Mouse (Mus musculus): Measurements from ENCODE around the gene Tnik. TPM values are rescaled to one million over a fixed set of nuclear protein-coding genes. Genes with fewer than 3 reads are reported as not detected.

Tnik gene
- polyA plus RNA-seq, 1 experiment from 2014 or later = 14.7 TPM

DNA sequence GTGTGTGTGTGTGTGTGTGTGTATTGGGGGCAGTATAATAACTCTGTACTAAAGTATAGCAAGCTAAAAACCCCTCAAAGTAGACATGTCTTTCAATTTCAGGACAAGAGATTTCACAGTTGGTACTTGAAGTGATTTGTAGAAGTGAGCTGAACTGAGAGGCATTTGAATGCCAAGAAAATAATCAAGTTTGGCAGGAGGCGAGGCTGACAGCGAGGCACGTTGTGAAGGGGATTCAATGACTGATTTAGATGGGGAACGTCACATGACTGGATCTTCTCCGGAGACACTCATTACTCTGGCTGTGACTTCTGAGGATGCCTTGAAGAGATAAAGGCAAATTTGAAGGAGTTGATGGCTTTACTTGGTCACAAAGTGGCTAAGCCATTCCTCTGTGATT is 69.3 kb downstream of the Tnik start:
- Histone ChIP-seq H3K4me3 (replicated peaks) (no peak overlapping the region), H3K36me3 (no peaks in the 10 kb centered on the region), H3K27me3 (replicated peaks) (no peaks in the 10 kb centered on the region), H3K4me1 (no peaks in the 10 kb centered on the region), H3K9ac (no peak overlapping the region), H3K4me2 (no peak overlapping the region), H3K9me3 (no peaks in the 10 kb centered on the region), H3K27ac (no peak overlapping the region)
- WGBS = 70% methylated on average over 5 of the region's 5 CpGs
- no peak for ATAC-seq (ENCODE audit: insufficient read depth, low FRiP score, low read depth)

DNA sequence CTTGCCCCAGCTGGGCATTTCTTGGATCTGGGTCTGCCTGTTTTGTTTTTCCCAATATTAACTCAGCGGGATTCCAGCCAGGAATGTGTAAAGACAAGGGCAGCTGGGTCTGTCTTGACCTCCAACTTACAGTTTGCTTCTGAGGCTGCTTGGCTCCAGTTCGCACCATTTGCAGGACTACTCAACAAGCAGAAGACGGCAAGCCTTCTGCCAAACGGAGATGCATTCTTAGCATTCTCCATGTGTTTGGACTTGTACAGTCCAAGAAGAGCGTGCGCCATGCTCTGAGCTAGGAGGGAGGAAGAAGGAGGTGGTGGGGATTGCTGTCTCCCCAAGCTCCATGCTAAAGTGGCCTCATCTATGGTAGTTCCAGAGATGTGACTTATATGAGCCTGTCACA is 70.9 kb downstream of the Tnik start:
- Histone ChIP-seq H3K4me3 (replicated peaks) (no peak overlapping the region), H3K9ac (no peak overlapping the region), H3K36me3 (no peaks in the 10 kb centered on the region), H3K4me2 (no peak overlapping the region), H3K27ac (no peak overlapping the region), H3K9me3 (no peaks in the 10 kb centered on the region), H3K4me1 (no peaks in the 10 kb centered on the region), H3K27me3 (replicated peaks) (no peaks in the 10 kb centered on the region)
- no peak; the same call in 1 of the 2 replicates for ATAC-seq (ENCODE audit: insufficient read depth, low FRiP score, low read depth)
- WGBS = 54% methylated on average over 6 of the region's 6 CpGs

DNA sequence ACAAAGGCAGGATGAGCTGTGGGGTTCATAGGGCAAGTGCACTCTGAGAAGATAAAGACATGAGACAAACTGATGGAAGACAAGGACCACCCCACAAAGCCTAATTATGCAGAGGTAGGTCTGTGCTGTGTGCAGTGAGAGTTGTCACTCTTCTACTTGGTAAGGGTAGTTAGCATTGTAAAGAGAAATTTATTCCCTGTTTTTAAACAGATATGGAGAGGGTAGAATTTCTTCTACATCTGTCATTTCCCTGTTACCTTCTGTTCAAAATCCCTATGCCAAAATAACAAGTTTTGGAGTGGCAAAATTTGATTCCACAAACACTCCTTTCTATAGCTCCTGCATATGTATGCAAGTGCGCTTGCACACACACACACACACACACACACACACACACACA is 71.5 kb downstream of the Tnik start:
- Histone ChIP-seq H3K4me3 (replicated peaks) (no peak overlapping the region), H3K9me3 (no peaks in the 10 kb centered on the region), H3K27ac (no peak overlapping the region), H3K27me3 (replicated peaks) (no peaks in the 10 kb centered on the region), H3K4me2 (no peak overlapping the region), H3K4me1 (no peaks in the 10 kb centered on the region), H3K9ac (no peak overlapping the region), H3K36me3 (no peaks in the 10 kb centered on the region)
- WGBS = 84% methylated on average over 1 of the region's 1 CpGs
- no peak for ATAC-seq (ENCODE audit: insufficient read depth, low FRiP score, low read depth)

DNA sequence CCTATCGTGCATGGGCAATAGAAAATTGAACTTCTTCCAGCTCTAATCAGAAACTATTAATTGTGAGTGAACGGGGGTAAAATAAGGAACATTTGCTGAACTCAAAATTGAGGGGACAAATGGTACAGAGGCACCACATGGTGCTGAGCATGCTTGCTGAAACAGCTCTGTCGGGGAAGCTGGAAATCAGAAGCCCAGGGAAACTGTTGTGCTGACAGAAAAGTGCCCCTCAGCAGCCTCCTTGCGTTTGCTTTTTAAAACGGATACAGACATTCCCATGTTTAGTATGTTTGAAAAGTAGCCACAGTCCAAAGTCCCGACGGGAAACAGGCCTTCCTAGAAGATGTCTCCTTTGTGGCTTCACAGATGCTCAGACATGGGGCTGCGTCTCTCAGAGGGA is 77.1 kb downstream of the Tnik start:
- no peaks in the 10 kb centered on the region for H3K9me3 ChIP-seq
- H3K4me1 ChIP-seq = no peaks in the 10 kb centered on the region
- no peaks in the 10 kb centered on the region for H3K27me3 ChIP-seq (replicated peaks)
- H3K36me3 ChIP-seq = no peaks in the 10 kb centered on the region
- no peak overlapping the region for H3K4me3 ChIP-seq (replicated peaks)
- no peak for ATAC-seq (ENCODE audit: insufficient read depth, low FRiP score, low read depth)
- 44% methylated on average over 8 of the region's 8 CpGs for WGBS
- no peak overlapping the region for H3K4me2 ChIP-seq
- no peak overlapping the region for H3K9ac ChIP-seq
- H3K27ac ChIP-seq = no peak overlapping the region

- H3K4me3 ChIP-seq (replicated peaks) = no peak overlapping the region
- H3K4me1 ChIP-seq = no peaks in the 10 kb centered on the region
- H3K27me3 ChIP-seq (replicated peaks) = no peaks in the 10 kb centered on the region
- H3K9ac ChIP-seq = no peak overlapping the region
- WGBS = 91% methylated on average over 3 of the region's 3 CpGs
- no peak overlapping the region for H3K27ac ChIP-seq
- H3K4me2 ChIP-seq = no peak overlapping the region
- no peak for ATAC-seq (ENCODE audit: insufficient read depth, low FRiP score, low read depth)
- H3K36me3 ChIP-seq = no peaks in the 10 kb centered on the region
- no peaks in the 10 kb centered on the region for H3K9me3 ChIP-seq
Observed at GRCm38 (mm10) chr3:28343204-28343603, 80.2 kb downstream of the Tnik start.

DNA sequence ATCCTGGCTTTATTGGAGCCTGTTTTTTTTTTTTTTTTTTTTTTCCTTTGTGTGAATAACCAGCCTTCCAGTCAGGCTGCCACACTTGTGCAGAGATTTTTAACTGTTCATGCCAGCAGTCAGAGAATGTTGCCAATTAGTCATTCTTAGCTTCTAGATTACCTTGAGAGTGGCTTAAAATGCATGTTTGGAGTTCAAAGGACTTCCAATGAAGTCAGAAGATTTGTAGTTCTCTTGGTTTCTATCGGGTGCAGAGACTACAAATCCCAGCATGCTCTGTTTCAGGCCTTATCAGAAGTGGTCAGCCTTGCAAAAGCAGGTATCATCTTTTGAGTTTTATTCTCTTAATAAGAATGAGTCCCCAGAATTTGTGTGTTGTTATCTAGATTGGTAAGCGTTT is 80.6 kb downstream of the Tnik start:
- H3K4me2 ChIP-seq = no peak overlapping the region
- H3K4me3 ChIP-seq (replicated peaks) = no peak overlapping the region
- WGBS = 89% methylated on average over 2 of the region's 2 CpGs
- H3K27ac ChIP-seq = no peak overlapping the region
- no peaks in the 10 kb centered on the region for H3K27me3 ChIP-seq (replicated peaks)
- no peaks in the 10 kb centered on the region for H3K36me3 ChIP-seq
- no peak for ATAC-seq (ENCODE audit: insufficient read depth, low FRiP score, low read depth)
- H3K9ac ChIP-seq = no peak overlapping the region
- no peaks in the 10 kb centered on the region for H3K9me3 ChIP-seq
- H3K4me1 ChIP-seq = no peaks in the 10 kb centered on the region

DNA sequence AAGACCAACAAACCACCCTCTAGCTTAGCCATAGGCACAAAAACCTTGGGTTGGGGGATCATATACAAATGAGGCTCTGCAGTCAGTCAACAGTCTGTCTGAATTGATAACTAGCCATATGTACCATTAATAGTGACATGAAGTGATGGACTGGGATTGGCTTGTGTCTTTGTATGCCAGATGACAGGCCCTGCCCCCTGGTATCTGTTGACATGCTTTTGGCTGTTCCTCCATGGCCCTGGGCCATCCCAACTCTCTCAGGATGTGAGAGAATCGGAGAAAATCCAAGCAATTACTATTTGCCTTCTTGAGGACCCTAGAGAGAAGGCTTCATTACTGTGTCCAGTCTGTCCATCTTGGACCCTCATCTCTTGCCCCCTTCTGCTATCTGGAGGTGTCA is 82.4 kb downstream of the Tnik start:
- no peak for ATAC-seq (ENCODE audit: insufficient read depth, low FRiP score, low read depth)
- Histone ChIP-seq H3K4me1 (no peaks in the 10 kb centered on the region), H3K27ac (no peak overlapping the region), H3K9me3 (no peaks in the 10 kb centered on the region), H3K4me3 (replicated peaks) (no peak overlapping the region), H3K36me3 (no peaks in the 10 kb centered on the region), H3K27me3 (replicated peaks) (no peaks in the 10 kb centered on the region), H3K4me2 (no peak overlapping the region), H3K9ac (no peak overlapping the region)
- WGBS = 71% methylated on average over 1 of the region's 1 CpGs

GRCm38 (mm10) chr3:28345961-28346360 is 82.9 kb downstream of the Tnik start:
- H3K4me3 ChIP-seq (replicated peaks) = no peak overlapping the region
- no peak overlapping the region for H3K4me2 ChIP-seq
- no peak for ATAC-seq (ENCODE audit: insufficient read depth, low FRiP score, low read depth)
- H3K9ac ChIP-seq = no peak overlapping the region
- H3K36me3 ChIP-seq = no peaks in the 10 kb centered on the region
- H3K9me3 ChIP-seq = no peaks in the 10 kb centered on the region
- WGBS = 60% methylated on average over 1 of the region's 1 CpGs
- H3K27me3 ChIP-seq (replicated peaks) = no peaks in the 10 kb centered on the region
- no peaks in the 10 kb centered on the region for H3K4me1 ChIP-seq
- H3K27ac ChIP-seq = no peak overlapping the region

DNA sequence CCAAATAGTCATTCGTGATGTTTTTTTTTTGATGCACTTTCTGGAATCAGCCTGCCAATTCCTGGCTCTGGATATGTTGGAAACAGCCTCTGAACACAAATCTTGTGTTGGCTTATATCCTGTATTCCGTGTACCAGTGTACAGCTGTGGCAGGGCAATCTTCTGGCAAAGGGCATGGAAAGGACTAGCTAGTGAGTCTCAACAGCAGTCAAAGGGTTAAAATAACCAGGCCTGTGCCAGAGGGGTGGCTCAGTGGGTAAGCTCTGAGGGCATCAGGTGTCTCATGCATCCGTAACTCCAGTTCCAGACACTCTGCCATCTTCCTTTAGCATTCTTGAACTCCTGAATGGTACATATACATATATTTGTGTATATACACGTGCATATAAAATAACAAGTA is 83.5 kb downstream of the Tnik start:
- Histone ChIP-seq H3K4me2 (no peak overlapping the region), H3K9ac (no peak overlapping the region), H3K9me3 (no peaks in the 10 kb centered on the region), H3K36me3 (no peaks in the 10 kb centered on the region), H3K27ac (no peak overlapping the region), H3K4me3 (replicated peaks) (no peak overlapping the region), H3K27me3 (replicated peaks) (no peaks in the 10 kb centered on the region), H3K4me1 (no peaks in the 10 kb centered on the region)
- no peak for ATAC-seq (ENCODE audit: insufficient read depth, low FRiP score, low read depth)
- WGBS = 82% methylated on average over 4 of the region's 4 CpGs

DNA sequence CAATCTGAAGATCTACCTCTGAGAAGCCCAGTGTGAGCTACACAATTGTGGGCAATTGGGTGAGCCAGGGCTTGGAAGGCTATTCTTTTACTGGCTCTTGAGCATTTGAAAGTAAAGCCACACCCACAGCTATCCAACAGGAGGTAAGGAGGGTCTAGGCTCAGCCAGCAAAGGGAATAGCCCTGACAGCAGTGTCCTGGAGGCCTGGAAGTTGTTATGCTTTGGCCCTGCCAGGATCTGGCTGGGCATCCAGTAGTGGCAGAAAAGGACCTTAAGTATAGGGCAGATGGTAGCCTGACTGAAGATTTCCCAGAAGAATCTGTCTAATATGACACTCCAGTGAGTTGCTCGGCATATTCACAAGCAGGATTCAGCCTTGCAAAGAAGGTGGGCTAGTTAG is 85.7 kb downstream of the Tnik start:
- Histone ChIP-seq H3K4me1 (no peaks in the 10 kb centered on the region), H3K9ac (no peak overlapping the region), H3K36me3 (no peaks in the 10 kb centered on the region), H3K4me3 (replicated peaks) (no peak overlapping the region), H3K4me2 (no peak overlapping the region), H3K9me3 (no peaks in the 10 kb centered on the region), H3K27me3 (replicated peaks) (no peaks in the 10 kb centered on the region), H3K27ac (no peak overlapping the region)
- 79% methylated on average over 1 of the region's 1 CpGs for WGBS
- no peak for ATAC-seq (ENCODE audit: insufficient read depth, low FRiP score, low read depth)

DNA sequence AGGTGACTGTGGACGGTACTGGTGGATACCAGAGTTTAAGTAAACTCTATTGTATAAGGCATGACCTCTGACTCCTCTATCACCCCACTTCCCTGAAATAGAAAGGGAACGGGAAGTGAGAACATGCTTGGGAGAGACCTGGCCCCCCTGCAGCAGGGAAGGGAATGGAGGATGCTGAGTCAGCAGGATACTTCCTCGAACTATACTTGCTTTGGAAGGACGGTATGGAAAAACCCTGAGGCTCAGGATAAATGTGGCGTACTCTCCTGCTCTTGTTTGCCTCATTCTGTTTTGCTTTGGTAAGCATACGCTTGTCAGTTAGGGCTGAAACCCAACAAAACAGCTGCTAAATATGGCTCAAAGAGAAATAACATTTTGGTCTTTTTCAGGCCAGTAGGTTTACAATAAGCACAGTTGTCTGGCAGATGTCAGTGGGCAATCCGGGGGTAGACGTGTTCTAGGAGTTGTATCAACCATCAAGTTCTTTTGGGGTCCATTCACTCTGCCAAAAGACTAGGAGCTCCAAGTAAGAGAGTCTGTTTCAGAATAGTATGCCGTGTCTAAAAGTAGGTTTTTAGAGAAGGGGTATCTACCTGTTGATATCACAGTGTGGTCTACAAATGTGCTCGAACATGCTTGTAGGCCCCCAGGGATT is 87.3 kb downstream of the Tnik start:
- Histone ChIP-seq H3K9me3 (no peaks in the 10 kb centered on the region), H3K27ac (no peak overlapping the region), H3K9ac (no peak overlapping the region), H3K36me3 (no peaks in the 10 kb centered on the region), H3K27me3 (replicated peaks) (no peaks in the 10 kb centered on the region), H3K4me1 (no peaks in the 10 kb centered on the region), H3K4me3 (replicated peaks) (no peak overlapping the region), H3K4me2 (no peak overlapping the region)
- WGBS = 65% methylated on average over 10 of the region's 10 CpGs
- no peak for ATAC-seq (ENCODE audit: insufficient read depth, low FRiP score, low read depth)

DNA sequence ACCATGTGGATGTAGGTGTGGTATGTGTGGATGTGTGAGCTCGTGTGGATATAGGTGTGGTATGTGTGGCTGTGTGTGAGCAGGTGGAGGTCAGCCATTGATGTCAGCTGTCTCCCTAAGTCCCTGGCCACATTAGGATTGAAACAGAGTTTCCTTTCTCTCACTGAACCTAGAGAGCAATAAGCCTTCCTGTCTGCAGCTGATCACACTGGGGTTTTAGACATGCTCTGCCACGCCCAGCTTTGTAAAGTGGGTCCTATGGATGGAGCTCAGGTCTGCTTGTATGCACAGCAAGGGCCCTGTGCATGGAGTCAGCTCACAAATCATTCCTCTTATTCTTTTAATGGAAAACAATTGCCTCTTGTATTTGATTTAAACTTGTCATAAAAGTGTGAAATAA is 95.4 kb downstream of the Tnik start:
- H3K27me3 ChIP-seq (replicated peaks) = no peaks in the 10 kb centered on the region
- 63% methylated on average over 2 of the region's 2 CpGs for WGBS
- ATAC-seq (ENCODE audit: insufficient read depth, low FRiP score, low read depth) = no peak

DNA sequence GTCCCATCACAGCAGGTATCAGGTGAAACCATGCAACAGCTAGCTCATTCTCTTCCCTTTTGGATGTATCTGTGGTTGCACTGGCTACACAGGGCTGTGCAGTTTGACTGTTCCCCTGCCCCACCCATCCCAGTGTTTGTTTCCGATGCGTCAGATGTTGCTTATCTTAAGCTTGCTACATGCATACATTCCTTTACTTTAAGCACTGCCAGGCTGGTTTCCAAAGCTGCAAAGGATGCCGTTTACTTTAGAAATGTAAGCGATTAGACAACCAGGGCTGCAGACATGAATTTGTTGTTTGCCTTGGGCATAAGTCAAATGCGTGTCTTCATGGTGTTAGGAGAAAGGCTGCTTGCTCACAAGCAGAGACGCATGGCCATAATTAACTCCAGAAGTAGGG is 96.1 kb downstream of the Tnik start:
- 0 out of 2 replicates have a peak overlapping the region, but pooled peaks have one; percentile 13 for H3K4me2 ChIP-seq
- no peaks in the 10 kb centered on the region for H3K36me3 ChIP-seq
- no peaks in the 10 kb centered on the region for H3K4me1 ChIP-seq
- no peaks in the 10 kb centered on the region for H3K27me3 ChIP-seq (replicated peaks)
- ATAC-seq (ENCODE audit: insufficient read depth, low FRiP score, low read depth) = peak; percentile 47; the same call in 1 of the 2 replicates
- H3K9ac ChIP-seq = no peak overlapping the region
- no peaks in the 10 kb centered on the region for H3K9me3 ChIP-seq
- 30% methylated on average over 6 of the region's 6 CpGs for WGBS
- H3K4me3 ChIP-seq (replicated peaks) = no peak overlapping the region
- no peak overlapping the region for H3K27ac ChIP-seq

More for the DNA sequence above, 95.4 kb downstream of the Tnik start:
- Histone ChIP-seq H3K4me2 (no peak overlapping the region), H3K36me3 (no peaks in the 10 kb centered on the region), H3K9ac (no peak overlapping the region), H3K27ac (no peak overlapping the region), H3K4me3 (replicated peaks) (no peak overlapping the region), H3K9me3 (no peaks in the 10 kb centered on the region), H3K4me1 (no peaks in the 10 kb centered on the region)
